Mouse (Mus musculus) c-Kit-positive CD71-positive TER-119-negative erythroid progenitor cells, embryonic 14.5 days (primary cell): ENCODE results near the gene Map3k19.

Experiments used
- DNase-seq: peaks from one replicate; pipeline ENCODE4 v3.0.0-alpha.2; 2013; ENCODE audit warnings: low read depth

The Map3k19 gene

DNA sequence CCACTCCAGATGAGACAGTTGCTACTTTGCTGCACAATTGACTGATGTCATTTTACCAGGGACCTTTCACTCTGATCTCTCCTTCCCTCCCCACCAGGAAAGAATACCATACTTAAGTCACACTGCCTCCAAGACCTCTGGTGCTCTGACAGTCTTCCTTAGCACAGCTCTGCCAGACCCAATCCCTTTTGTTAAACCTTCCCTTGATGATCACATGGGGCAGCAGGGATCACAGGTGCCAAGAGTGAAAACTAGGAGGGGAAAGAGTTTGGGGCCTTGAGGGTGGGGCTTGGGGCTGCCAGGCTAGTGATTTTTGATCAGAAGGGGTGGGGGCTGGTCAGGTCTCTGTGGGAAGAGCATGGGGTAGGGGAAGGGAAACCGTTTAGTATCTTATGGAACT is 58.1 kb downstream of the Map3k19 start:
- no peak for DNase-seq

DNA sequence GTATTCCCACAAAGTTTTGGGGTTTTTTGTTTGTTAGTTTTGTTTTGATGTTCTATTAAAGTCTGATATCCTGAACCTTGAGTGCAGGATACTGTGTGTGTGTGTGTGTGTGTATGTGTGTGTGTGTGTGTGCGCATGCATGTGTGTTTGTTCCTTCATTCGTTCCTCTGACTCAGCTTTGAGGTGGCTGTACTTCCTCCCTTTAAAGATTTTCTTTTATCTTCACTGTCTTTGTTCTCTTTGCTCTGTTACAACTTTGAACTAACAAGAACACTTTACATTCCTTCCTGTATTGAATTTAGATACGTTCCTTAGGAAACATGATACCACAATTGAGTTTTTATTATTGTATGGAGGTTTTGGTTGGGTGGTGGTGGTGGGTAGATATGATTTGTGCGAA is 58.5 kb downstream of the Map3k19 start:
- no peak for DNase-seq

DNA sequence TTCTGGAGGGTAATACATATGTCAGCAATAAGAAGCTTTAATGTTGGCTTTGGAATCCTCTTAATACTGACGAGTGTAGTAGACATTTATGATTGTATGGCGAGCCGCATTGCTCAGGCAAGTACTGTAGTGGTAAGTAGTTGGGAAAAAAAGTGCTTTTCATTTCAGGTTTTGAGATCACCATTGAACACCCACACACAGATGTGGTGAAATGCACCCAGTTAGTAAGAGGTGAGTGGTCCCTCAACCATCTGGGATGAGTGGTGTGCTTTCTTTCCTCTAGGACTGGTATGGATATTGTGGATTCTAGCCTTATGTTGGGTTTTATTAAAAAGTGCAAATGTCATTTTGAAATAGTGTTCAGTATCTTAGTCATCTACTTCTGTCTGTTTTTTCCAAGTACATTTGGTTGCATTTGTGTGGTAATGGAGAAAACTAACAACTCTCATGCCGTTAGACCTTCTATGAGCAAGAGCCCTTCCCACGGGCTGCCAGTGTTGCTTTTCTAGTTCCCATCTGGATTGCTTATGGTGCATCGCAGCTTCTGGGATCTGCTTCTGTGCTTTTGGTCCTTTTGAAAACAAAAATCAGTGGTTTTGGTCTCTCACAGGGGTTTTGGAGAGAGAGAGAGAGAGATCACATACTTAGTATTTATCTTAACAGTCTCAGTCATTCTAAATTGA is 59.6 kb downstream of the Map3k19 start:
- DNase-seq: no peak

DNA sequence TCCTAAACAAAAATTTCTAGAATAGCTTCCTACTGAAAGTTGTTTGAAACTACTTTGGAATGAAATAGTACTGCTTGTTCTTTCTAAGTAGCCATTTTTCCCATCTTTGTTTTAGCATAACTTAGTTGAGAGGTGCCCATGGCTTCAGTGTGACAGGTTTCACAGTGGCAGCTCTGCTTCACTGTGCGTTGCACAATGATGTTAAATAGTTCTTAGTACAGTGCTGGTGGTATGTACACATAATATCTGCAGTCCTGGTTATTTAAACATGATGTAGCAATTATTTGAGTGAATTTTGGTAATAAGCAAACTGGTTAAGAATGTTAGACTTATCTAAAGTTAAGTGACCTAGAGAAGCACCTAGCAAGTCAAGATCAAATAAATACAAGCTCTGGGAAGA is 61.4 kb downstream of the Map3k19 start:
- no peak for DNase-seq

DNA sequence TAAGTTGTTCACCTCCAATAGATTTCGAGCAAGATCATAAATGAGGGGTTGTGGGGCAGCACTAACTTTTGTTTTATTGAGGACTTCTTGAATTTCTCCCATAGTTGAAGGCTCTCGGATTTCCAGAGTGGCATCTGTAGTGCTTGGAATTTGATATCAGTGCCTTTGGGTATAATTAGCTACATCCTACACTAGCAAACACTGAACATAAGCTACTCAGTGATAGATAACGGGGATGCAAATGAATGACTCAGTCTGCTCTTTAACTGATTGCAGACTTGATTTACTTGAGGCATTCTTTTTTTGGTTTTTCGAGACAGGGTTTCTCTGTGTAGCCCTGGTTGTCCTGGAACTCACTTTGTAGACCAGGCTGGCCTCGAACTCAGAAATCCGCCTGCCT is 65.9 kb downstream of the Map3k19 start:
- no peak for DNase-seq

DNA sequence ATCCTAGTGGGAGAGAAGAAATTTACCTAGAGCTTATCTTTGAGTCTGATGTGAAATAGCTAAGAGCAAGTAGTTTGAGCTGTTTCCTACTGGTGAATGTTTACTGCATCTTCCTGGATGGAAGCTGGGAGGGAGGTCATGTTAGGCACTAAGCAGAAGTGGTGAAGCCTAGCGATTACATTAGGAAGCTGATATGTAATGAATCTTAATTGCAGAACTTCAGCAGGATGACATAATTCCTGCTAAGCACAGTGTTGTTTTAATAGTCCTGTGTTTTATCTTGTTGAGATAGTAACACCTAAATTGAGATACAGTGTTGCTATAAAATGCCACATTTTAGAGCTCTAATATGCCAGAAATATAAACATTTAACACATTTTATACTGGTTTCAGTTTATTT is 68.9 kb downstream of the Map3k19 start:
- DNase-seq: no peak

DNA sequence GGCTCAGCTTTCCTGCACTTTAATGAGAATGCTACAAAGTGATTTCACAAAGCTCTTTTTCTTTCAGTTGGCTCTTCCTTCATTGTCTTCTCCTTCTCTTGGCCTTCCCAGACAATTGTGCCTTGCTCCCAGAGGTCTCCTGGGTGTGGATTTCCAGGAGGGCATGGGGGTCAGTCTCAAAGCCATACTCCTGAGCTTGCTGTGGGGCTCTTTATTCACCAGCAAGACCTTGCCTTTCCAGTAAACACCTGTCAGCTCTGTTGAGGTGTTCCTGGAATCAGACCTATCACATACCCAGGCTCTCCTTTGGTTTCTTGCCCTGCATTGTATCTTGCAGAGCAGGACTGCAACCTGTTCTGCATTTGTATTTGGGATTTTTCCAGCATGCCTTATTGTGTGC is 71.0 kb downstream of the Map3k19 start:
- no peak for DNase-seq

DNA sequence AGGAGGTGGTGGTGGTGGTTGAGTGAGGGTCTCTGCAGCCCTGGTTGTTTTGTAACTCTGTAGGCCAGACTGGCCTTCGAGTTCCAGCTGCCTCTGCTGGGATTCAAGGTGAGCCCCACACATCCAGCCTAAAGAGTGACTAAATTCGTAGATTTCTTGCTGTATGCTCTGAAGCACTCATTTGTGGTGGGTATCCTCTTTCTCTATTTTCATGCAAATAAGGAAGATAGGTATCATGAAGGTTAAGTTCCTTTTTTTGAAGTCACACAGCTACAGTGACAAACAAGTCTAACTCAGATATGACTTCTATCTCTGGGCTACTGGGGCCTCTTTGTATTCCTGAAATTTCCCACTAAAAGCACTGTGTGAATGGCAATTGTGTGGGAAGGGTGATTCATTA is 74.0 kb downstream of the Map3k19 start:
- no peak for DNase-seq

DNA sequence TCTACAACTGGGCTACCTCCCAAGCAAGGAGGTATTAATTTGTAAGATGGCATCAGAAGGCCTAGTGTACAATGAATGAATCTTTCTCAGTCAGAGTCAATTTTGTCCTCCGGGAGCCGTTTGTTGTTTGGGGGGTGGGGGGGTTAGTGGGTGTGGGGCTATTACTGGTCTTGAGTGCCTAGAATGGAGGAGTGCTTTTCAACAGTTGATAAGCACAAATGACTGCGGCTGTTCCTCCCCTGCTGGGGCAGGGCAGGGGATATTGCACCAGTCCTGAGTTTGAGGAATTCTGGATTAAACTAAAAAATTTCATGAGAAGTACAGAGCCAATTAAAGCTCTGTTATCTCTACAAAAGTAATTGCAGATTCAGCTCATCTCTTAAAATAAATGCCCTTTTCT is 74.7 kb downstream of the Map3k19 start:
- DNase-seq: no peak

DNA sequence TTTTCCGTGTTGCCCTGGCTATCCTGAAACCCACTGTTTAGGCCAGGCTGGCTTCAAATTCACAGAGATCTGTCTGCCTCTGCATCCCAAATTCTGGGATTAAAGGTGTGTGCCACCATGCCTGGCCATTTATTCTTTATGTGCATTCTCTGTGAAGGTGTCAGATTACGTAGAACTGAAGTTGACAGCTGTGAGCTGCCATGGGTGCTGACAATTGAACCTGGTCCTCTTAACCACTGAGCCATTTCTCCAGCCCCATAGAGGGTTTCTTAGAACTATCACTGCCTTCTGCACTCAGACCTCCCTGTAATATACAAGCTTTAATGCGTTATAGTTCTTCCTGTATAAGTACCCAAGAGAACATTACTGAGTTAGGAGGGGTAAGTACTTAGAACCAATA is 76.2 kb downstream of the Map3k19 start:
- DNase-seq: no peak

DNA sequence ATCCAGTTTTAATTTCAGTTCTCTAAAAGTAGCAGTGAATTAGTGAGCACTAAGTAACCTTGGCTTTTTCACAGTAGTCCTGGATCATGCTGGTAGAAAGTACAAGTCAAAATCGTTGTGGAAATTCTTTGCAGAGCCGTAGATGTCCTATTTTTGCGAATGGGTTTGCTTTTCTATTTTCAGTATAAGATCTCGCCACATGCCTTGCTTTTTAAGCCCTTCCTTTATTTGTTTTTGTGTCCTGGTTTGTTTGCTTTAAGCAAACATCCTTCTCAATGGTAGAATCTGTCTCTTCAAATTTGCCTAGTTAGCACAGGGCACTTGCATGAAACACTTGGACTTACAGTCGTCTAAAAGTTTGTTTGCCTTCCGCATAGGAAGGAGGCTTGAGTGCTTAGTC is 78.6 kb downstream of the Map3k19 start:
- DNase-seq: no peak

DNA sequence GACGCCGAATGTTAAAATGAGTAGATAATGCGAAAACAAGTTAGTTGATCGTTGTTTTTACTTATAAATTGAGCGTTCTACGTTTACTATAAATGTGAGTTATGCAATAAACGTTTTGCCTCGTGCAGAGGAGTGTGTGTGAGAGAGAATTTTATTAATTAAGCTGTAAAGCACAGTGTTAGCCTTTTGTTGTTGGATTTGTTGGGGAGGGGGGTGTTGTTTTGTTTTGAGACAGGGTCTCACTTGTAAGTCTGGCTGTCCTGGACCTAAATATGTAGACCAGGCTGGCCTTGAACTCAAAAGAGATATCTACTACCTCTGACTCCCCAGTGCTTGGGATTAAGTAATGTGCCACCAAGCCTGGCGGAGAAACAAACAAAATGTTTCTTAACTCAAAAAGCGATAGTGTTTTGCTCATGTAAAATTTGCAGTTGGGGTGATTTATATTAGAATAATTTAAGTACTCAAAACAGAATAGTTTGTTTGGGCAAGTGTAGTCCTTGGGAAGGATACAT is 79.6 kb downstream of the Map3k19 start:
- no peak for DNase-seq

DNA sequence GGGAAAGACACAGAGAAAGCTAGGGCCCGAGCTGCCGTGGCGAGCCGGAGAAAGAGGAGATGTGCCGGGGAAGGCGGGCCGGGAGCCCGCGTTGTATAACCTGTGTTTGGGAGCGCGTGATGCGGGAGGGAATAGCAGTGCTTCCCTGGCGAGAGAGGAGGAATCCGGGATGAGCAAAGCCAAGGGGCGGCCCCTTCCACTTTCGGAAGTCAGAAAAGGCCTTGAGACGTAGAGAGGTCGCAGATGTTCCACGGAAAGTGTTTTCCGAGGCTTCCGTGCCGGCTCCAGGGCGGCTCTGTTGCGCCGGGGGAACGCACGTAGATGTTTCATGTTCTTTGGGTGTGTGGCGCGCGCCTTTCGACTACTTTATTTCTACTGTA is 80.3 kb downstream of the Map3k19 start:
- DNase-seq: no peak

DNA sequence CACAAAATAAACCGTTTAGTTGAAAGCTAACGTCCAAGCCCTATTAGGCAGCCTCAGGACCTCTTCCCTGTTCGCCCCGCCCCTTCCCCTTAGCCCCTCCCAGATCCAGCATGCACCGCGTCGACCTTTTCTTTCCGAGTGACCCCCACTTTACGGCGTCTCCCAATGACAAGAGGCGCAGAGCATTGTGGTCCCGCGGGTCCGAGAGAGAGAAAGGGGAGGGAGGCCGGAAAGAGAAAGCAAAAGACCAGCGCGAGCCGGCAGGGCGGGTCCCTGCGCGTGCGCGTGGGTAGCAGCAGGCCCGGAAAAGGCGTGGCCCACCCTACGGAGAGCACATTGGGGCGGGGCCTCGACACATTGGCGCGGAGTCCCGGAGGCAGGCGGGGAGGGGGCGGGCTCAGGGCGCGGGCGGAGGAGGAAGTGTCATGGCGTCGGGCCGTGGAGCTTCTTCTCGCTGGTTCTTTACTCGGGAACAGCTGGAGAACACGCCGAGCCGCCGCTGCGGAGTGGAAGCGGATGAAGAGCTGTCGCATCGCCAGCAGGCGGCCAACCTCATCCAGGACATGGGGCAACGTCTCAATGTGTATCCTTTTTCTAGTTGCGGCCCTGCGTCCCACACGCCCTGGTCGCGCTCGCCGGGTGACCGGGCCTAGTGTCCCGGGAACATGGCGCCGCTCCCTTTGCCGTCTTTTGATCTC is 80.9 kb downstream of the Map3k19 start, which contains the start of gene Ccnt2:
Gene Ccnt2 (plus strand): TSS at position 362 of the 698 bp plus-strand sequence.
- peak; percentile 99 for DNase-seq

DNA sequence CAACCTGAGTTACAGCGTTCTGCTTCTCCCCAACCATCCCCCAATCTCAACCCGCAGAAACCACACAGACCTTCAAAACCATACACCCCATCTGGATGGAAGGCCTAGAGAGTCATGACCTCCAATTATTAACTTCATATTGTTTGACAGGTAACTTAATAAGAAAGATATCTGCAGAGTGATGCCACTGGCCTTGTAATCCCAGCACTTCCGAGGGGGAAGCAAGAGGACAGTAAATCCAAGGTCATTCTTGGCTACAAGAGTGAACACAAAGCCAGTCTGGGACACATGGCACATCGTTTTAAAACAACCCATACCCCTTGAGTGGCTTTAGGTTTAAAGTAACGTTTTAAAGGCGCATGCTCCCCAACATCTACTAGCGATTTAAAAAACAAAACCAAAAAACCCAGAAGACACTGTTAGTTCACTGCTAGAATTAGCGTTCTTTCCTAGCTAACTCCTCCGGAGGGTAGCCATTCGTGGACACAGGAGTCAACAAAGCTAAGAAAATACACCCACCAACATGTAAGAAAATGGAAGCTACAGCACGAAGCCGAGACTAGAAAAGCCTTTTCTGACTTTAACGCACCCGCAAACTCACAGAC is 81.5 kb downstream of the Map3k19 start:
- no peak for DNase-seq

DNA sequence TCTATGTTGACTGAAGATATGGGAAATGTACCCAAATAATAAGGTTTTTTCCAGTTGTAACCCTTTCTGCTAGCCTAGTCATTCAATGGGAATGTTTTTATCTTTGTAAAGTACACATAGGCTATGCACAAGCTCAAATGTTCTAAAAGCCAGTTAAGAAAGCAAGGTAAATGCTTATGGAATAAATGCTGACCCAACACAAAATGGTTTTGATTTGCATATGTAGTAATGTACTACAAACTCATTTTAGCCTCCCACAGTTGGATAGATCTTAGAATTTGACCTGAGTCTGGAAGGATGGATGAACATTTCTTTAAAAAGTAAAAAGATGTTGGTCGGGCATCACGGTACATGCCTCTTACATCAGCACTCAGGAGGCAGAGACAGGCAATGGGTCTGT is 88.1 kb downstream of the Map3k19 start:
- DNase-seq: no peak

DNA sequence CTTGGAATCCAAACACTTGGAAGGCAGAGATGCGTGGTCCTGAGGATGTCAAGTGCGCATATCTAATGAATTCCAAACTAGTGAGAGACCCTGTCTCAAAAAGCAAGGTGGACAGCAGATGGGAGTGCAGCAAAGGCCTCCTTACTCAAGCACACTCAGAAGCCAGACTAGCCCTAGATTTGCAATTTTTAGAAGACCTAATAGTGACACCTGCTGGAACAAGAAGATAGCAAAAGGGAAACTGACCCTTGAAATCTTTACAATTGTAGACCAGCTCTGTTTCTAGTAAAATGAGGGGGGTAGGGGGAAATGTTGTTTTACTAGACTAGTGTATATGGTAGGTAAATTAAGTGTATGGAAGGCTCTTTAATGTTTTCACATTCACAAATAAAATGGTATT is 89.4 kb downstream of the Map3k19 start:
- peak; percentile 46 for DNase-seq
